Mouse (Mus musculus): ENCODE data around the gene Arap2. TPM values are rescaled to one million over a fixed set of nuclear protein-coding genes. Genes with fewer than 3 reads are reported as not detected.

The Arap2 gene
- total RNA-seq, 2 experiments from 2014 or later, result 34.0 to 42.4 TPM

DNA sequence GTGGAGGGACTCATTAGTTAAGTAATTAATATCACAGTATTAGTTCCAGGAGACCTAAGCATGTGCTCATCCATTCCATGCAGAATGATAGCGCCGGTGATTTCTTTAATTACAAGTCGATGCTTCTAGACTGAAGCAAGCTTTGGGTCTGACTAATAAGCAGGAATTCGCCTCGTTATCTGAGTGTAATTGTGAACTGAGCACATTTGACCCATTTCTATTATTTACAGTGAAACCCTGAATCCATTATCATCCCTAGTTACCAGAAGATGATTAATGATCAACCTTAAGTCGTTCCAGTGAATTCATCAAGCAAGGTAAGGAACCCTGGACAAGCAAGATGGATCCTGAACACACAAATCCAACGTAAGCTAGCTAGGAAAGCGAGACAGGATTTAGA is 125.5 kb downstream of the Arap2 start:
- intact Hi-C loops (cut with DNase I), result no loop called here
- DNase-seq, result no peak

DNA sequence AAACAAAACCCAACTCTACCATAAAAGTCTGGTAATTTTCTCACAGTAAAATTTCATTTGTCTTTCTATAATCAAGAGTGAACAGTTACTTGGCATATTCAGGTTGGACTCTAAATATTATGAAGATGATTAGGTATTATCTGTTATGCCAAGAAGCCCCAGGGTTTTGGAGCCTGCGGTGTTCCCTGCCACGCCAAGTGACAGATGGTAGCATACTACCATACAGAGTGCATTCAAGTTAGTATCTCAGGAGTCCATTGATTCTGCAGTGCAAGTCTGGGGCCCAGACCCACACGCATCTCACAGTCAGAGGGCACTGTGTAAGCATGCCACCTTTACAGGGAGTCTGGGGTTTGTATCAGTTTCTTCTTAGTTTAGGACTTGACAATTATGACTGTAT is 129.6 kb downstream of the Arap2 start:
- intact Hi-C loops (cut with DNase I), result no loop called here
- peak; percentile 51 for DNase-seq

DNA sequence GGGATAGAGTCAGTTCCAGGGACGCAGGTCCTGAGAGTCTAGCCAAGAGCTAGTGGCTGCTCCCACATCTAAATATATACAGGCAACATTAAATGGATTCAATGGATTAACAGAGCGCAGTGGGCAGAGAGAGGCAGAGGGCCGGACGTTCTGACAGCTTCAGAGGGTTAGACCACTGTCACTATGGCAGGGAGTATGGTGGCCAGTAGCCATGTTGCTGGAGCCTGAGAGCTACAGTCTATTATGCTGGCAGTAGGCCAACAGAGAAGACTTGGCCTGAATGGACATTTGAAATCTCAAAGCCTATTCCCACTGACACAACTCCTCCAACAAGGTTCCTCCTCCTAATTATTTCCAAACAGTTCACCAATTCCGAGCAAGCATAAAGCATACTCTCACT is 137.1 kb downstream of the Arap2 start:
- intact Hi-C loops (cut with DNase I), result no loop called here
- peak; percentile 2 for DNase-seq

DNA sequence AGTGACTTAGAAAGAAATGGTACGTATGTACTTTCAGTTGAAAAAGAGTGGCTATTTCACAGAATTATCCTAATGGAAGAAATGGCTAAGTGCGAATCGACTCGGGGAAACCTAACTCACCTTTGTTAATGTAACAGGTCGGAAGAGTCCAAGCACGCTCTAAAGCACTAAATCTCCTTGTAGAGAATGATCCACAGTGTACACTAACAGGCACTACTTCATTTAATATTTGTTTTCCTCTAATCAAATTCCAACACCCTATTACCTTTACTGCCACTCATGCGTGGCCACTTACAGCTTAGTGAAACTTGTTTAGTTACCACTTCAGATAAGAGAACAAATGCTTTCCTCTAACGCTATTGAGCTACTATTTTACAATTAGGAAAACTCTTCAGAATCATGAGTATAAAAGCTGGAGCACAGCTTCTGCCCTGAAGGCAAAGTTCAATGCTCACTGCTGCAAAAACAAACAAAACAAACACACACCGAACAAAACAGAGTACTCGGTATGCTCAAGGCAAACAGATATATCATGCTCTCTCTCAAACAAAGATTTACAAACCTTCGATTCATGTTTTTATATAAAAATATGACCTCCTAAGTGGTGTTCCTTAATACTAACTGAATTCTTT is 143.0 kb downstream of the Arap2 start:
- DNase-seq, result no peak
- intact Hi-C loops (cut with DNase I), result no loop called here

DNA sequence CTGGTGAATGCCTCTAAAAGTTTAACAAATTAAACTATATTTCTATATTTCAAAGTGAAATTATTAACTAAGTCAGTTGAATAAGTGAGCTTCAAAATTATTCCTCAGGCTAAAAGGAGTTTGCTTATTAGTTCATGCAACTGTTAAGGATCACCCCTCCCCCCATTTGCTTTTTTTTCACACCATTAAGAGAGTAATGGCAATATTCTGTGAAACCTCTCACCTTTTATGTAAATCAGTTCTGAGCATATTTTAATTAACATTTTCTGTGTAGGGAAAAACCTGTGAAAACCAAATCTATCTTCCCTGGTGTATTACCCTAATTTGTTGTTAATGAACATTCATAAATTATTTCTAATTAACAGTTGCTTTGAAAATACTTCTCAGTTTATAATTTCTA is 147.7 kb downstream of the Arap2 start:
- DNase-seq, result no peak
- intact Hi-C loops (cut with DNase I), result no loop called here

DNA sequence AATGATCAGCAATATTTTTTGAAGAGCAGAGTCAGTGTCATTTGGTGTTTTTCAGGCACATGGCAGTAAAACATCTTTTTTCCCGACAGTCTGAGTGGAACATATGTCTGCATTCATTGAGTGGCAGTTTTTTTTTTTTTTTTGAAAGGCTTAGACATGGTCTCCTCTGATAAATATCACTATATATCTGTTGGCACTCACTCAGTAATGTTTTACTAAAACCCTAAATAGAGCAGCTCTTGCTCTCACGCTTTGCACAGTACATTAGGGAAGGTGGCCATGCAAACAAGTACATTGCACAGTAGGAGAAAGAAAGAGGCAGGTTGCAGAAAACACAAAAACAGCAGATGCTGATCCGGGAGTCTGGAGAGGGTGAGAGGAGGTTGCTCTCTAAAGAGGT is 154.0 kb downstream of the Arap2 start:
- intact Hi-C loops (cut with DNase I), result no loop called here
- DNase-seq, result no peak

DNA sequence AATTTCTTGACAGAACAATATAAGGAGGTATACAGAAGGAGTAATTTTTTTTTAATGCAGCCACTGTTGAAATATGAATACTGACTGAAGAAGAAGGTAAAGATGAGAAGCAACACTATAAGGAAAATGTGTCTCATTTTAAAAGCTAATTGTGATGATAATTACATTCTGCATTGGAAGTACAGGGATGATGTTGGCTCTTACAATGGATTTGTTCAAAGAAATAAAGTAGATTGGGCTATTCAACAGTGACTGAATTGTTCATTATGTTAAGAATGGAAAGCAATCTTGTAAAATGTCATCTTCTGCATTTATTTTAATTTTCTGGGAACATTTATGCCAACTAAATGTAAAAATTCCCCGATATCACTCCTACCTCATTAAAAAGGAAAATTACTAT is 178.6 kb downstream of the Arap2 start:
- intact Hi-C loops (cut with DNase I), result no loop called here

DNA sequence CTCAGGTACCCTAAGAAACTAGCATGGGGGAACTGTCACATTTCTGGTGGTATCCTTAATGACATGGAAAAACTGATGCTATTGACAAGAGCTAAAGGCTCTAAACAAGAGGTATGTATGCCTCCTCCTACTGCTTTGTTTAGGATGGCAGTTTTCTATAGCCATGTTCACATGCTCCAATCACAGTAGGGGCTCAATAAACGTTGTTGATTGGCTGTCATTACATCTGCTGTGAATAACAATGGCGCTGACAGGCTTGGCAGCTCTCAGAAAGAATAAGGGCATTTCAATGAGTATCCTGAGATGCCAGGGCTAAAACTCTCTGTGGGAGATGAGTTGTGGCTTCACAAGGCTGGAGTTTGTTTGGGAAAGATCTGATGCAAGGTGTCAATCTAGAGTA is 183.3 kb downstream of the Arap2 start:
- DNase-seq, result no peak
- intact Hi-C loops (cut with DNase I), result no loop called here

More for the DNA sequence above, 178.6 kb downstream of the Arap2 start:
- no peak for DNase-seq

DNA sequence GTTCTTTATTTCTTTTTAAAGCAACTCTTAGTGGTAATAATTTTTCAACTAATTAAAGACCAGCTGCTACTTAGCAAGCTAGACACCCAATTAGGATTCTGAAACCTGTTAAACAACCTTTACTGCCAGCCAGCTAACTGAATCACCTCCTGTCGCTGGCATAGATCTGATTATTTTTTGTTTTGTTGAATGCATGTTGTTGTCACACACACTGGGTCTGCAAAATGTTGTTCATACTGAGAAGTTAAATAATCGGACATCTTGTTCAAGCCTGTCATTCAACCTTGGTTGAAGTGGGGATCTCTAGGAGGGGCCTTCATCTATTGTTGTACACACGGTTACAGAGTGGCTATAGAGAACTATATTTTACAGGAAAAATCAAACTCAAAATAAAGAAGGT is 184.3 kb downstream of the Arap2 start:
- intact Hi-C loops (cut with DNase I), result no loop called here
- DNase-seq, result no peak

DNA sequence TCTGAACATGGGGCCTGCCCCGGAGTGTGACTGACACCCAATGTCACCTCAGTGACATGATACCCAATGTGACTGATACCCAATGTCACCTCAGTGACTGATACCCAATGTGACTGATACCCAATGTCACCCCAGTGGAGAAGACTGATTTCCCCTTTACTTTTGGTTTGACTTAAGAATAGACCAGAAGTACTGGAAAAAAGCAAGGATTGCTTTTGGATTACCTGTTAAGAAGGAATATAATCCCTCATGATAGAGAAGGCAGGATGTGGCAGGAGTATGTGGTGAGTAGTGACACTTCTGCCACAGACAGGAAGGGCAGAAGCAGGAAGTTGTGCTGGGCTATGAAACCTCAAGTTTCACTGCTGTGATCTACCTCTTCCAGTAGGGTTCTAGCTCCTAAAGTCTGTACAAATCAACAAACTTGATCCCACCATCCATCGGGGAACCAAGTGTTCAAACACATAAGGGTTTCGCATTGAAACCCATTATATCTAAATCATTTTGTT is 191.6 kb downstream of the Arap2 start:
- intact Hi-C loops (cut with DNase I), result no loop called here
- no peak for DNase-seq

Other genes starting within 250 kb of the Arap2 start
- gene Dthd1, start 47.7 kb upstream of the Arap2 start, total RNA-seq (2021), result under 1 TPM in 1 of 2 experiments, not detected in 1; 0.24 TPM